Mouse (Mus musculus): ENCODE data around the gene Erlin1.

Gene Erlin1

DNA sequence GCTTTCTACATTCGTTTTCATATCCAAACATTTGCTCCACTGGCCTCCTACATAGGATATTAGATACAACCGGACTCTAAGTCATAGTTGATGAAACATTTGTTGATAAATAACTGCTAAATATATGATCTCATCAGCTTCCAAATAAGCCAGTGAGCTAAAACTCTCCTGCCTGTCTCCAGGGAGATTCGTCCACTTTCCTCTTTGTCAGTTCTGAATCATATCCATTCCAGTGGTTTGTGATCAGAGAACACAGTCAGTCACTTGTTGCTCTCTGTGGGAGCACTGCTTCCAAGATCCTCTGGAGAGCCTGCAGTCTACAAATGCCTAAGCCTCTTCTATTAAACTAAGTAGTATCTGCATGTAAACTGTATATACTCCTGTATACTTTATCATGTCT lies 9.4 kb downstream of the Erlin1 start:
- no peak for DNase-seq (ENCODE audit: low spot score in 2 of 2)

DNA sequence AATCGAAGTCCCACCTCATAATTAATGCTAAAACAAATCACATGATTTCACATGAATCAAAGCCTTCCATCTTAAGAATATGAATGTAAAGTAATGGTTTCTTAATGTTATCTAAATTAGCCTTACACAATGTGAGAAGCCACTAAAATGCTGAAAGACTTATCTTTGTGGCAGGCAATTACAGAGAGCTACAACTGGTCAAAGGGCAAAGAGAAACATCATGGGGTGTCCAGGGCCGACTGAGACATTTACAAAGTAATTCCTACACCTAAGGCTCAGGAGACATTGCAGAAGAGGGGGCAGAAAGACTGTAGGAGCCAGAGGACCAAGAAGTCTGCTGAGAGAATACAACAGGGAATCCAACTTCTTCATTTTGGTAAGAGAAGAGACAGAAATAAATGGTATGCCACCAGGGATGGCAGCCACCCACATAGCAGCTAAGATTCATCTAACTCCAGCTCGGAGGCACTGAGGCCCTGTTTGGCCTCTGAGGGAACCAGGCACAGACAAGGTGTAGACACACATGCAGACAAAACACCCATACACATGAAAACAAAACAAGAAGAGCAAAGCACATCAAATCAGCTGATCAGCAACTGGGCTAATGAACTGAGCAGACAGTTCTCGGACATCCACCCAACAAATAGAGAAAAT lies 14.3 kb downstream of the Erlin1 start:
- DNase-seq (ENCODE audit: low spot score in 2 of 2), result no peak

DNA sequence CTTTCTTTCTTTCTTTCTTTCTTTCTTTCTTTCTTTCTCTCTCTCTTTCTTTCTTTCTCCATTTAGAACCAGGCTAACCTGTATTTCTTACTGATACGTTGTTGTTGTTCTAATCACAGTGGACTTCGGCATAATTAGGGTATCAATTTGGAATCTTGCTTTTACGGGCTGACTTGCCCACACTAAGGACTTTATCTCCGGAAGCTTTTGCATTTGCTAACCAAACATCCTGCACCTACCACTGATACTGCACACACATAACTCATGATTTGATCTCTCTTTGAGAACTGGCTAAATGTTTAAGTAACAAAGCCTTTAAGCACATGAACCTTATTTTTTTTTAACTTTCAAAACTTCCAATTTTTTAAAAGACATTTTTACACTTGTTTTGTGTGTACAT lies 19.2 kb downstream of the Erlin1 start:
- no peak for DNase-seq (ENCODE audit: low spot score in 2 of 2)

DNA sequence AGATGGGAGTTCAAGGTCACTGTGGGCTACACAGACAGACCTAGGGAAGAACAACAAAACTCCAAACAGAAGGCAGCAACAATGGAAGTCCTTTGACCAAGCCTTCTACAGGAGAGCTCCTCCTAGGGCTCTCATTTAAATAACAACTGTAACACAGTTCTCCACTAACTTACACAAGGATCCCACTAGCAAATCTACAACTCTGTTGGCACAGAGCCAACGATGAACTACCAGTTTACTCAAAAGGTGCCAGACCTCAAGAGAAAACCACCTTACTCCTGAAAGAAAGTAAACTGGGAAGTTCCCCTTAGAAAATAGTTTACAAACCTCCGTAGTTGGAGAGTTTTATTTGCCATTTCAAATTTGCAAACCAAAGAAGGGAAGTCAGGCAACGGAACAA lies 20.3 kb downstream of the Erlin1 start:
- DNase-seq (ENCODE audit: low spot score in 2 of 2), result no peak

DNA sequence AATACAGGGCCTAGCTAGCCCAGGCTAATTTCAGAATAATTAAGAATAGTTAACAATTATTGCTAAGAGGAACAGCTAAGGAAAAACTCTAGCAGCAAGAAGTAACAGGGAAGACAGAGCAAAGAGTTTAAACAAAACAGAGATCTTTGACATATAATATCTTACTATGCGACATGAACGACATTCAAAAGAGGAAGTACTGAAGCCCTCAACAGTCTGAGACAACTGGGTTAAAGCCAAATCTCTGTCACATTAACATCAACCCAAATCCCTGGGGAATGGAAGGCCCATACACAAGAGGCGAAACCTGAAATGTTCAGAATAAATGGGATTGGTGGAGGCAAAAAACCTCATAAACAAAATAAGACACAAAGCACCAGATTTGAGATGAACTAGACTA lies 23.7 kb downstream of the Erlin1 start:
- DNase-seq (ENCODE audit: low spot score in 2 of 2), result no peak

DNA sequence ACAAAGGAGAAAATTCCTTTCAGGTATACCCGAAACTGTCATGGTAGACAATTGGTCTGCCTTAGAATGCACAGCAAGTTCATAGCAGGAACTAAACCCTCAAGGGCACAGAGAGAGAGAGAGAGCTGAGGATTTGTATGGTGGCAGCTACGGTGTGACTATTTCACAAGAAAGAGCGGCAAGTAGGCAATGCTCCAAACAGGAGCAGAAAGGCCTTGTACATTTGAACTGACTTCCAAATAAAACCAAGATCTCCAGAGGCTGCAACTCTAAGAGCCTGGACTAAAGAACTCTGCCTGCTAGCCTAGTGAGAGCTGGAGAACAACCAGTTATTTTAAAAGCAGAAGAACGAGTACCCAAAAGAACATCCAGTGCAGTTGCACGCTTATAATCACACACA lies 27.5 kb downstream of the Erlin1 start:
- no peak for DNase-seq (ENCODE audit: low spot score in 2 of 2)

DNA sequence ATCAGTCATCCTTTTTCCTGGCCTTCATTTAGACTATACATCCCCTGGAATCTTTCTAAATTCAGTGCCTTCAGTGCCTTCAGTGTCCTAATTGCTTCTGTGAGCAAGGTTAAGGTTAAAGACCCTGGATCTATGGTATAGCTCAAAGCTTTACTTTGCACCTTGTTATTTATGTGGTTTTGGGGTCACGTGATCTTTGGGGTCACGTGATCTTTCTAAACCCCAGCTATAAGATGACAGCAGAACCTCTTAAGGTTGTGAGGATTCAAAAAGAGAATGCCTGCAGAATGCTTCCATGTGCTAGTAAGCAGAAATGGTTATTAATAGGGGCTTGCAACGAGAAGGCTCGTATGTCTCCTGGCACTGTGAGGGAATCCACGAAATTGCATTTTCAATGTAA lies 36.2 kb downstream of the Erlin1 start:
- no peak for DNase-seq (ENCODE audit: low spot score in 2 of 2)

DNA sequence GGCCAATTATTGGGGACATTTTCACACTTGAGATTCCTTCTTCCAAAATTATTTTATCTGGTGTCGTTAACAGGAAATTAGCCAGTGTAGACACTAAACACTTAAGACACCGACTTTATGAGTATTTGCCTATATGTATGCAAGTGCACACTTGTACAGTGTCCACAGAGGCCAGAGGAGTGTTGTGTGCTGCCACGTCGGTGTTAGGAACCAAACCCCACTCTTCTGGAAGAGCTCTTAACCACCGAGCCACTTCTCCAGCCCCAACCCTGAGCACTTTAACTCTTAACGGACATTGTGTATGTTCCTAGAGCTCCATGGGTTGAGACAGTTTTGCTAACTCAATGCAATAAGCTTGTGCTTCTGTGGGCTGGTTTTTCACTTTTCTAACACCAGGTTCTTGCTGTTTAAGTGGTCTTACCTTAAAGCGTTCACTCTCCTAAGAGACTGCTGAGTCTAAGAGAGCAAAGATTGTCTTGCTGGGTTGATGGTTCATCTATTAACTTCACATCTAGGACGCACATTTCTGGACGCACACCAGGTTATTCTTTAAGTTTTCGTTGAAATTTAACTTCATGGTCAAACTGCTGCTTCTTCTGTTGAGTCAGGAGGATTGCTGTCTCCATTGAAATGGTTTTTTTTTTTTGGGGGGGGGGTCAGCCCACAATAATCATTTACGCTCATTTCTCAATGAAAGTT lies 37.4 kb downstream of the Erlin1 start:
- DNase-seq (ENCODE audit: low spot score in 2 of 2), result no peak

DNA sequence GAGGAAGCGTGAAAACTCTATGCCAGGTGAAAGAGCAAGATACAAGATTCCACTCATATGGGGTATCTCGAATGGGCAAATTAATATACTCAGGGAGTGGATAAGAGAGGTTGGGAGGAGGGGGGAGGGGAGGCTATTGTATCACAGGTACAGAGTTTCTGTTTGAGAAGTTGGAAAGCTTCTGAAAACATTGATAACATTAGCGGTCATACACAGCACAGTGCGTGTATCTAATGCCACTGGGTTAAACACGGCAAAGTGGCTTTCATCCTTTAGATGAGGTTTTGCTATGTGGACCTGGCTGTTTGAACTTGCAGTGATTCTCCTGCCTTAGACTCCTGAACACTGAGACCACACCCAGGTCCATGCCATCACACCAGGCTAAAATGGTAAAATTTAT lies 39.6 kb downstream of the Erlin1 start:
- no peak for DNase-seq (ENCODE audit: low spot score in 2 of 2)

DNA sequence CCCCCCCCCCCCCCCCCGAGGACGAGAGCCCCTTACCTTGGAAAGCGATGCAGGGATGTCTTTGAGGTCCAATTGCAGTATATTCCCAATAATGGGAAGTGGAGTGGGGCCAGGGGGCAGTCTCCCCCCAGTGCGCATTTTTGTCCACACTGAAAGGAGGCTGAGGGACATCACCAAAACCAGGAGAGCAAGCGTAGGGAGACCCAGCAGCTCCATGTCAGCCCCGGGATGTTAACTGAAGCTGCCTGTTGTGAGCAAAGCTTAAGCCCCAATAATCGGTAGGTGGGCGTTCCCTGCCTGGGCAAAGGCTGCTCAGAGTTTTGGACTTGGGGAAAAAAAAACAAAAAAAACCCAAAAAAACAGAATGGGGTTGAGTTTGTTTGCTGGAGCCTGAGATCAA lies 40.6 kb downstream of the Erlin1 start, which contains the start of gene Cyp2c23:
TSS of gene Cyp2c23 (minus strand) at position 237 of the 400 bp plus-strand sequence.
- DNase-seq (ENCODE audit: low spot score in 2 of 2), result no peak

DNA sequence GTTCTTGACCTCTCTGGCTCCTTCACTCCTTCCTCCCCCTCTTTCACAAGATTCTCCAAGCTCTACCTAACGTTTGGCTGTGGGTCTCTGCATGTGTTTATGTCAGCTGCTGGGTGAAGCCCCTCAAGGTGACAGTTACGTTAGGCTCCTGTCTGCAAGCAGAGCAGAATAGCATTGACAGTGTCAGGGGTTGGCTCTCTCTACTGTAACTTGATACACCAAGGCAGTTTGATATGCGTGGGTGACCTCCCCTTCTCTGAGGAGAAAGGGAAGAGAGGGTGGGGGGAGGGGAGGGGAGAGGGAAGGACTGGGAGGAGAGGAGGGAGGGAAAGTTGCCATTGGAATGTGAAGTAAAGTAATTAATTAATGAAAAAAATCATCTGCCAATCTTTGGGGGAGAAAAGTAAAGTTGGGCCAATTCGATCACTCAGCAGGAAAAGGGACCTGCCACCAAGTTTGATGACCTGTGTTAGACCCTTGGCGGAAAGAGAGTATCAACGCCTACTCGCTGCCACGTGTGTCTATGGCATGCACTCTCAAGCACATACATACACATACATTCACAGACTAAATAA lies 42.5 kb downstream of the Erlin1 start:
- DNase-seq (ENCODE audit: low spot score in 2 of 2), result no peak

DNA sequence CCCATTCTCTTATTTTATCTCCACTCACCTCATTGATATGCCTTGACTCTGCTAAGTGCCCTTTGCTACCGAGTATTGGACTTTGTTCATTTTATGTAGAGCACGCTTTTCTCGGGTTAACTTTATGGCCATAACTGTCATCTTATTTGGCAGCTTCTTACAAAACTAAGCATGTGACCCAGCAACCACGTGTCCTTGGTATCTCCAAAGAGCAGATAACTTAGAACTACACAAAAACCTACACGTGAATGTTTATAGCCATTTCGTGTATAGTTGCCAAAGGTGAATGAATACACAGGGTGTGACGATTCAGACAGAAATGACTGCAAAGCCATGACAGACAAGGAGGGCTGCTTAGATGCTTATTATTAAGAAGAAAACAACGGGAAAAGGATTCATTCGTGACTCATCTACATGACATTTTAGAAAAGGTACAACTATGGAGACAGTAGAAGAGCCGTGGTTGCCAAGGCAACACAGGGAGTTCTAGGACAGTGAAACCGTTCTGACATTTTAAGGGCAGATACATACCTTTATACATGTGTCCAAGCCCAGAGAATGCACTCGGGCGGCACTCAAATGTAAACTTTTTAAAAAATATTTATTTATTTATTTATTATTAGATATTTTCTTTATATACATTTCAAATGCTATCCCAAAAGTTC lies 44.5 kb downstream of the Erlin1 start:
- DNase-seq (ENCODE audit: low spot score in 2 of 2), result no peak

DNA sequence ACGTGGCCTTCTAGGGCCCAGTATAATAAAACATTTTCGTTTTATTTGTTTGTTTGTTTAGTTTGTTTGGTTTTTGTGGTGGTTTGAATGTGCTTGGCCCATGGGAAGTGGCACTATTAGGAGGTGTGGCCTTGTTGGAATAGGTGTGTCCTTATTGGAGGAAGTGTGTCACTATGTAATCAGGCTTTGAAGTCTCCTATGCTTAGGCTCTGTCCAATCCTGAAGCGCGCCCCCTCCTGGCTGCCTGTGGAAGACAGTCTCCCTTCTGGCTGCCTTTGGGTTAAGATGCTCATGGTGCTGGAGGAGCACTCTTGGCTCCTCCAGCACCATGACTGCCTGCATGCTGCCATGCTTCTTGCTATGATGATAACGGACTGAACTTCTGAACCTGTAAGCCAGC lies 46.5 kb downstream of the Erlin1 start:
- DNase-seq (ENCODE audit: low spot score in 2 of 2), result peak in 1 of 2 experiments; percentile 19

DNA sequence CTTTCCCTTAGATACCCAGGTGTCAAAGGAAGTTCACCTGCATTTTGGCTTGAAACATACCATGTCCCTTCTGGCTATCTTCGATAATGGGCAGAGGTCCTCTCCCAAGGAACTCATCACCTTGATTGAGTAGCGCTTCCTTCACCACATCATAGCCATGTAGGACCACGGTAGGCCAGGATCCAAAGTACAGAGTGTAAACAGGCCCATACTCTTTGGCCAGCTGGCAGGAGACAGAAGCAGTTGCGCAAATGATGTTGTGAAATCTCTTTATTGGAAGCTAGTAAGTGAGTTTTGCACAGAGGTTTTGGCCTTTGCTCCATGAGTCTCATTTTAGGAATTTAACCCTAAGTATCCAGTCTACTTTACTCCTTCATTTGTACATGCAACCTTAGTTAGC lies 48.1 kb downstream of the Erlin1 start:
- DNase-seq (ENCODE audit: low spot score in 2 of 2), result no peak

DNA sequence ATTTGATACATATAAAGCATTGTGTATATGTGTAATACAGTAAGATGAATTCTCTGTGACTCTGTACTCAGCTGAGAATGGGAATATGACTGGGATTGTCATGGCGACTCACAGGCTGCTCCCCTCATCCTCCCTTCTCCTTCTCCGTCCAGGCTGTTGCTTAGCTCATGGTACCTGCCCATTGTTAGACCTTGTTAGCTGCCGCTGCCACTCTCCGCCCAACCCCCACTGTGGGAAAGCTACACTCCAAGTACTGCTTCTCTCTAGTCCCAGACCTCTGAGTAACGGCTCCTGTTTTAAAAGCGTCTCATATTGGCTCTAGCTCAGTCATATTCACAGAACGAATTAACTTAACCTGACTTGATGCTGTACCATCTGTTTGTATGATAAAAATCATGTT lies 49.8 kb downstream of the Erlin1 start:
- no peak for DNase-seq (ENCODE audit: low spot score in 2 of 2)

DNA sequence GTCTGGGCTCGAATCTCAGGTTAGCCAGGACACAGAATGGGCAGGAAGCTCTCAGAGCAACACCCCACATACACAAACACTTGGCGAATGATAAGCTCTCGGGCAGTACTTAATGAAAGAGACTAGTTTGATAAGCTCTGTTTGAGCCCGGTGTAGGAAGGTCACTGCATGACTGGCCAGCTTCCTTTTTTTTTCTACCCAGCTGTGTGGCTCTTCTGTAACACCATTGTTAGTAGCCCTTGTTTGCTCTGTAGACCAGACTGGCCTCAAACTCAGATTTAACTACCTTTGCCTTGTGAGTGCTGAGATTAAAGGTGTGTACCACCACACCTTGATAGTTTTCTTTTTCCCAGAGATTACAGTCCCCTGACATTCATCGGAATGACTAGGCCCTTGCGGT lies 55.7 kb downstream of the Erlin1 start:
- no peak for DNase-seq (ENCODE audit: low spot score in 2 of 2)

DNA sequence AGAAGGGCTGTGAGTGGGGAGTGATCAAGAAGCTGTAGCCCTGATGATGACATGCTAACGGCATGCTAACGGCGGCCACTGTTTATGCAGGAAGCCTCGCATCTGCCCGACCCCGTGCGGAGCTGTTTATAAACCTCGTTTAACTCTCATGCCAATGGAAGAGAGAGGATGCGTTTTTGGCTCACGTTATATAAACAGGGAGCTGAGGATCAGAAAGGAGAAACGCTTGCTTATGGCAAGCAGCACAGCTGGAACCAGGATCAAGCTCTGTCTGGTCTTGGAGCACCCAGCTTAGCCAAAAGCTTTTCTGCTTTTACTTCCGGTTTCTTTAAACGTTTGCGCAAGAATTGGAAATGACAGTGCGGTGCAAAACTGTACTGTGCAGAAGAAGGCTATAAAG lies 60.8 kb downstream of the Erlin1 start:
- no peak for DNase-seq (ENCODE audit: low spot score in 2 of 2)

DNA sequence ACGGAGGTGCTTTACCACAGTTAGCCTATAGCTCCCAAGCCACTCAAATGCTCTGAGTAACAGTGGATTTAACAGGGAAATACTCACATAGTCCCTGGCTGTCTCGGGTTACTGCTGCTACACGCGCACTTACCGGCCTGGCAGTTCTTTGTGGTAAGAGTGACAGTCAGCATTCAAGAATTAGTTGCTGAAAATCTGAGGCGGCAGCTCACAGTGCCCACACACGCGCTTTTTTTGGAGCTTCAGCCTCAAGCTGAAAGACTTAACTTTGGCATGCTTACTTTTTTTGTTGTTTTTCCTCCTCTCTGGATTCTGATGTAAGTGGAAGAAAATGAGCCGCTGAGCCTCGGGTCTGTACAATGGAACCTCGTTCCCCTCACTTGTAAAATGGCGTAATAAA lies 62.4 kb downstream of the Erlin1 start:
- no peak for DNase-seq (ENCODE audit: low spot score in 2 of 2)

DNA sequence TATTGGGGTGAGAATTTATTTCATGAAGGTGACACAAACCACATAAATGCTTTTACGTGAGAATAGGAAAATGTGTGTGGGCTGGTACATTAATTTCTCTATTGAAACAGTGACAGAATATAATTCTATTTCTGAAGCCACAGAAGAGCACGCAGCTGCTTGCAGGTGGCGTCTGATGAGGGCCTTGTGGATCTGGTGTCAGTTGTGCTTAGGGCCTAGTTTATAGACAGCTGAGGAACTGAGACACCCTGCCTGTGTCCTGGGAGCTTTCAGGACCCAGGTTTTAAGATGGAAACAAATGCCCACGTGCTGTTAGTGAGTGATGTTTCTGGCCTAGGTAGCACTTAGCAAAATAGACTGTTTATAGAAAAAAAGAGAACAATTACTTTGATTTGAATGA lies 64.6 kb downstream of the Erlin1 start:
- no peak for DNase-seq (ENCODE audit: low spot score in 2 of 2)

DNA sequence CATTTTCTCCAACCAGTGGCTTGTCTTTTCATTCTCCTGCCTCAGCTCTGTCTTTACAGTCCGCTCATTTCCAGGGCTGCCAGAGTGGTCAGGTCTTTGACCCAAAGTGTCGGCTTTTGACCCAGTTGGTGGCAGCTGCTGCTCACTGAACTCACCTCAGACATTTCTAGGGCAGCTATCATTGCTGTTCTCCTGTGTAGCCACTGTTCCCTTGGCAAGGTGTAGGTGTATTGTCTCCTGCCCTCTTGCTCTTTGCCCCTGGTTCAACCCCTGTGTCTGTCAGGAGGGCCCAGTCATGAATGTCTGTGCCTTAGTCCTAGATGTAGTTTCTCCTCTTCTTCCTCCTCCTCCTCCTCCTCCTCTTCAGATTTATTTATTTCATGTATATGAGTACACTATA lies 65.3 kb downstream of the Erlin1 start:
- no peak for DNase-seq (ENCODE audit: low spot score in 2 of 2)

DNA sequence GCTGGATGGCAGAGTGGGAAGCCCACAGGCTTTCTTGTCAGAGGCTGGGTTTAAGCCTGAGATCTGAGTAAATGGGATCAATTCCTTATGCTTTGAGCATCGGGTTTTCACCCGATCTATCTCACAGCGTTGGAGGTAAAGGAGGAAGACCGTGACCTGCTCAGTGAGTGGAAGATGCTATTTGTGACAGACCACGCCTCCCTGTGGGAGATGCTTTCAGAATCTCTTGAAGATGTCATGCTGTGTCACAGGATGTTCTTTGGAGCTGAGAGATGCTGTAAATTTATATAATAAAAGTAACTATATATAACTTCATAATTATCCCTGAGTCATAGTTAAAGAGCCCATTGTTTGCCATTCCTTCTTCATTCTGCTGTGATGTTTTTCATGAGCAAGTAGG lies 68.9 kb downstream of the Erlin1 start:
- DNase-seq (ENCODE audit: low spot score in 2 of 2), result no peak

DNA sequence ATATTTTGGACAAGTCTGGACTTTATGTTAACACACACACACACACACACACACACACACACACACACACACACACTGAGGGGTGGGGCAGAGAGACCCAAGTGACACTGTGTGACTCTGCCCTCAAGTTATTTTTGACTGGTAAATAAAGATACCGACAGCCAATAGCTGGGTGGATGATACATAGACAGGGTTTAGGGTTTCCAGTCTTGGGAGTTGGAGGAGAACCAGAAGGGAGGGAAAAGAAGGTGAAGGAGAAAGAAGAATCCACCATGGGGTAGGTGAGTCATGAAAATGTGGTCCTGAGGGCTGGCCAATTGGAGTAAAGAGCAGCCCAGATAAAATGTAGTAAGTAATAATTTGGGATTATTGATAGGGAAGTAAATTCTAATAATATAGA lies 69.5 kb downstream of the Erlin1 start:
- DNase-seq (ENCODE audit: low spot score in 2 of 2), result no peak
